Mouse (Mus musculus): ENCODE data around the gene Tmem175. TPM values are rescaled to one million over a fixed set of nuclear protein-coding genes. Genes with fewer than 3 reads are reported as not detected.

Gene Tmem175
- polyA plus RNA-seq, 1 experiment, result 33.2 TPM

DNA sequence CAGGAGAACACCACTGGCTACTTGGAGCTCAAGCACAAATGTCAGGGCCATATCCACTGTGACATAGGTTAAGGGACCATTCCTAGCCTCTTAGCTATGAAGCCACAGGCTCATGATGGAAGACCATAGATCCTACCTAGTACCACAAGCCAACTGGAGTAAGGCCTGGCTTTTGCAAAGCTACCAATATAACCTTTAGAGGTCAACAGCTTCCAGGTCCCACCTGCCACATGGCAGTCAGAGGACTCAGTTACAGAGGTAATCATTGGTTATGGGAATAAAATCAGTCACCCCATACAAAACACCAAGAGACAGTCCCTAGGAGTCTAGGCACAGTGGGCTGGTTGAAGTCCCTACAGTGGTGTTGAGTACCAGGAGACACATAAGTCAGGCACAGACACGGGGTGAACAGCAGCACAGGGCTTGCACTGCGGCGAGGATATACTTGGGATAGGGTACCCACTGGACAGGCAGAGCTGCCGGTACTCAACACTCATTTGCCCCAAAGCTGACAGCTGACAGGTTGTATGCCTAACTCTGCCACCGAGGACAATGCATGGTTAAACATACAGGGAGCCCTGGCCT is 21.7 kb downstream of the Tmem175 start:
- Histone ChIP-seq H3K4me3 (ENCODE audit: extremely low read depth, insufficient read depth, insufficient read length) (no peak overlapping the region), H3K27ac (ENCODE audit: insufficient read depth, low read length) (no peak overlapping the region), H3K27me3 (ENCODE audit: control insufficient read depth, insufficient read depth, low read length) (no peaks in the 10 kb centered on the region), H3K4me1 (ENCODE audit: control insufficient read depth, insufficient read depth, insufficient read length) (no peaks in the 10 kb centered on the region), H3K36me3 (ENCODE audit: control insufficient read depth, insufficient read depth, low read length) (peaks cover 45% of the 10 kb centered on the region)
- no peak for DNase-seq (ENCODE audit: low read depth in 1 of 2, low spot score in 2 of 2)
- TF ChIP-seq CTCF (IDR thresholded peaks at IDR 0.05; ENCODE audit: extremely low read depth, insufficient read depth, insufficient read length, insufficient replicate concordance) (no peak), POLR2A (IDR thresholded peaks at IDR 0.05; ENCODE audit: low read depth, low read length) (no peak)
- 84% methylated on average over 5 of the region's 5 CpGs for WGBS

DNA sequence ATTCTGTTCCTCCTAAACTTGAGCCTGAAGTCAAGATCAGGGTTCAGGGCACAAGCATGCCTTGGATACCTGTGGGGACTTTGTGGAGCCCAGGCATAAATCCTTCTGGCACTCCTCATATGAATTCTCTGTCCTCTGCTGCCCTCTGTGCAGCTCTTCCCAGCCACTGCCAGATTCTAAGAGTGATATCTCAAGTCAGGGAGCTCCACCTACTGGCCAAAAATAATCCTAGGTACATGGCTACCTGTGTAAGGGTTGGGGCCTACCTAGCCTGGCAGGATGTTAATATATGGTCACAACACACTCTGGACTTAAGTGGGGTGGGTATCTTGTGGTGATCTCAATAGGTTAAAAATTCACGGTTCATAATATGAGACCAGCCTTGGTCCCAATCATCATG is 22.3 kb downstream of the Tmem175 start:
- TF ChIP-seq POLR2A (IDR thresholded peaks at IDR 0.05; ENCODE audit: low read depth, low read length), result no peak
- peak; percentile 38; the same call in 1 of the 2 replicates for TF ChIP-seq CTCF (IDR thresholded peaks at IDR 0.05; ENCODE audit: extremely low read depth, insufficient read depth, insufficient read length, insufficient replicate concordance)
- WGBS, result 61% methylated on average over 1 of the region's 1 CpGs
- Histone ChIP-seq H3K27me3 (ENCODE audit: control insufficient read depth, insufficient read depth, low read length) (no peaks in the 10 kb centered on the region), H3K4me3 (ENCODE audit: extremely low read depth, insufficient read depth, insufficient read length) (no peak overlapping the region), H3K36me3 (ENCODE audit: control insufficient read depth, insufficient read depth, low read length) (peaks cover 44% of the 10 kb centered on the region), H3K4me1 (ENCODE audit: control insufficient read depth, insufficient read depth, insufficient read length) (no peaks in the 10 kb centered on the region), H3K27ac (ENCODE audit: insufficient read depth, low read length) (no peak overlapping the region)
- DNase-seq (ENCODE audit: low read depth in 1 of 2, low spot score in 2 of 2), result peak; percentile 52 to 70

DNA sequence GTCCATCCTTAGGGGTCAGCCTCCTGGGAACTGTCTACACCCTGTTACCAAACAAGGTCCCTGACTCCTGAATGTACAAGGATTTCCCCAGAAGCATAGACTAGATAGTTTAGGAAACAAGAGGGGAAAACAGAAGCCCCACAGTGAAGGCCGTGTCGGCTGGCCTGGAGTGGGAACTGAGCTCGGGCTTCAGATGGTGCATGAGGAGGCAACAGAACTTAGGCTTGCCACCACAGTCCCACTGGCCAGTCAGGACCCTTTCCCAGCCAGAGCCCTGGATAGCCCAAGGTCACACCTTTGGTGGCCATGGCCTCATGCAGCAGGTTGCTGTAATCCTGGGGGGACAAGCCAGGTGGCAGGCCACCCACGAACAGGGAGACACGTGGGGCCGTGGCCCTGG is 23.8 kb downstream of the Tmem175 start:
- TF ChIP-seq CTCF (IDR thresholded peaks at IDR 0.05; ENCODE audit: extremely low read depth, insufficient read depth, insufficient read length, insufficient replicate concordance) (no peak), POLR2A (IDR thresholded peaks at IDR 0.05; ENCODE audit: low read depth, low read length) (no peak)
- no peak overlapping the region for H3K4me3 ChIP-seq (ENCODE audit: extremely low read depth, insufficient read depth, insufficient read length)
- DNase-seq (ENCODE audit: low read depth in 1 of 2, low spot score in 2 of 2), result no peak
- H3K36me3 ChIP-seq (ENCODE audit: control insufficient read depth, insufficient read depth, low read length), result peaks cover 38% of the 10 kb centered on the region
- WGBS, result 95% methylated on average over 6 of the region's 6 CpGs
- no peaks in the 10 kb centered on the region for H3K27me3 ChIP-seq (ENCODE audit: control insufficient read depth, insufficient read depth, low read length)
- H3K27ac ChIP-seq (ENCODE audit: insufficient read depth, low read length), result no peak overlapping the region
- H3K4me1 ChIP-seq (ENCODE audit: control insufficient read depth, insufficient read depth, insufficient read length), result no peaks in the 10 kb centered on the region

DNA sequence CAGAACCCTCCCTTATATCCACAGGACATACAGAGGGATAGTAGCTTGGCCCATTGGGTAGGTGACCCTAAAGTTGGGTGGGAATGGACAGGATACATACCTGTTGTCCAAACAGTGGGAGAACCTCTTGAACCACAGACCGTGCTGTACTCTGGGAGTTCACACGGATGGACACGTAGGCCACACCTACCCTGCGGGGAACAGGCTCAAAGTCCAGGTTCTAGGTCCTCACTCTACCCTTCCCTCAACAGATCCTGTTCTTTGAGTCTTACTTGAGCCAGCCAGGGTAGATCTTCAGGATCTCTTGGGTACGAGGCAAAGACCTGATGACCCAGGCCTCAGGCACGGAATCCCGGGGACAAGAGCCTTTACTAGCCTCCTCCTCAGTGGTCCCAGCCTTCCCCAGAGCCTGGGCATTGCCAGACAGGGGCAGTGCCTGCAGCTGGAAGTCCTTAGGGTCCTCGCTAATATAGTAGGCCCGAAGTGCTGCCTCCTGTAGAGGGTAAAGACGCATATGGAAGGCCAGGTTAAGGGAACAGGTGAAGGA is 24.9 kb downstream of the Tmem175 start:
- Histone ChIP-seq H3K27ac (ENCODE audit: insufficient read depth, low read length) (no peak overlapping the region), H3K4me1 (ENCODE audit: control insufficient read depth, insufficient read depth, insufficient read length) (peaks cover 2% of the 10 kb centered on the region; the same call in 1 of the 2 replicates), H3K27me3 (ENCODE audit: control insufficient read depth, insufficient read depth, low read length) (no peaks in the 10 kb centered on the region), H3K36me3 (ENCODE audit: control insufficient read depth, insufficient read depth, low read length) (peaks cover 28% of the 10 kb centered on the region), H3K4me3 (ENCODE audit: extremely low read depth, insufficient read depth, insufficient read length) (no peak overlapping the region)
- 96% methylated on average over 10 of the region's 10 CpGs for WGBS
- TF ChIP-seq POLR2A (IDR thresholded peaks at IDR 0.05; ENCODE audit: low read depth, low read length), result no peak
- TF ChIP-seq CTCF (IDR thresholded peaks at IDR 0.05; ENCODE audit: extremely low read depth, insufficient read depth, insufficient read length, insufficient replicate concordance), result no peak
- DNase-seq (ENCODE audit: low read depth in 1 of 2, low spot score in 2 of 2), result no peak

DNA sequence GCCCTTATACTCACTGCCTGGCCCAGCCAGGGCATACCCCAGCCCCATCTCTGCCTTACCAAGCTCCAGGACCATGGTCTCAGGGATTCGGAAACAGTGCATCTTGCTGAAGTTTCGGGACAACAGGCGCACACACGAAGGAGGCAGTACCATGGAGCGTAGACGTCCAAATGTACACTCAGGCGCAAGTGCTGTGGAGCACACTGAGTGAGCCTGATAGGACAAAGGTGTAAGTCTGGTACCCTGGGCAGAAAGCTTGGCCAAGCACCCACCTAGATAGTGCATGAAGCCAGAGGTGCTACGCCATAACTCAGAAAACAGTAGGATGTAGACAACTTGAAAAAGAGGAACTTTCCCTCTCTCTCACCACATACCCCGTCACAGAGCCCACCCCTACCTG is 25.8 kb downstream of the Tmem175 start:
- no peak overlapping the region for H3K27ac ChIP-seq (ENCODE audit: insufficient read depth, low read length)
- DNase-seq (ENCODE audit: low read depth in 1 of 2, low spot score in 2 of 2), result no peak
- H3K27me3 ChIP-seq (ENCODE audit: control insufficient read depth, insufficient read depth, low read length), result no peaks in the 10 kb centered on the region
- peaks cover 7% of the 10 kb centered on the region; the same call in 1 of the 2 replicates for H3K4me1 ChIP-seq (ENCODE audit: control insufficient read depth, insufficient read depth, insufficient read length)
- TF ChIP-seq CTCF (IDR thresholded peaks at IDR 0.05; ENCODE audit: extremely low read depth, insufficient read depth, insufficient read length, insufficient replicate concordance) (no peak), POLR2A (IDR thresholded peaks at IDR 0.05; ENCODE audit: low read depth, low read length) (no peak)
- 89% methylated on average over 9 of the region's 9 CpGs for WGBS
- H3K4me3 ChIP-seq (ENCODE audit: extremely low read depth, insufficient read depth, insufficient read length), result no peak overlapping the region
- peaks cover 26% of the 10 kb centered on the region for H3K36me3 ChIP-seq (ENCODE audit: control insufficient read depth, insufficient read depth, low read length)

DNA sequence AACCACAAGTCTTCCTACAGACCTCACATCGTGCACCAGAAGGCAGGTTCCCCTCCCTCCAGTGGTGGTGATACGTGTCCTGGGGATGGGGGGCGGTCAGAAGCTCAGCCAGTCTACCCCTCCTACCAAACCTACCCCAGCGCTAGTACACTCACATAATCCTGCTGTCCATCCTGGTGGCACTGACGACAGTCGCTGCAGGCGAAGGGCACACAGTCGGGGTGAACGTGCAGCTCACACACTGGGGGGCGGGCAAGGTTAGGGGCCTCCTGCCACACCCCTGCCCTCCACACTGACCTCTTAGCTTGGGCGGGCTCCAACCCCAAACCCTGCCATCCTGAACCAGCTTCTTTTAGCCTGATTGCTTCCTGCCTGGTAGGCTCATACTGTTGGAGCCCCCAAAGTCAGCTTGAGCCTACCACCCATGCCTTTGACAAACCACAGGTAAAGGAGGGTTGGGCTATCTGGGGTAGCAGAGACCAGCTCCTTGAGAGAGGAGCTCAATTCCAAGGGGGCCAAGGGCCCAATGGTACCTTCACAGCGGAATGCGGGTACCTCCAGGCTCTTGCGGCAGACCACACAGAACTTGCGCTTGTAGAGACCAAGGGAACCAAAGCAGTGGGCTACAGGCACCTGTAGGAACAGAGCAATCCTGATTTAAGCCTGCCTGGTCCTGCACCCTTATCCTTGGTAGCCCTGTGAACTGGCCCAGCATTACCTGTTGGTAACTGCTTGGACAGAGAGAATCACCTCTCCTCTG is 26.5 kb downstream of the Tmem175 start:
- Histone ChIP-seq H3K4me3 (ENCODE audit: extremely low read depth, insufficient read depth, insufficient read length) (no peak overlapping the region), H3K27ac (ENCODE audit: insufficient read depth, low read length) (no peak overlapping the region), H3K4me1 (ENCODE audit: control insufficient read depth, insufficient read depth, insufficient read length) (peaks cover 7% of the 10 kb centered on the region; the same call in 1 of the 2 replicates), H3K36me3 (ENCODE audit: control insufficient read depth, insufficient read depth, low read length) (peaks cover 26% of the 10 kb centered on the region), H3K27me3 (ENCODE audit: control insufficient read depth, insufficient read depth, low read length) (no peaks in the 10 kb centered on the region)
- no peak for DNase-seq (ENCODE audit: low read depth in 1 of 2, low spot score in 2 of 2)
- WGBS, result 89% methylated on average over 15 of the region's 15 CpGs
- TF ChIP-seq POLR2A (IDR thresholded peaks at IDR 0.05; ENCODE audit: low read depth, low read length), result no peak
- no peak for TF ChIP-seq CTCF (IDR thresholded peaks at IDR 0.05; ENCODE audit: extremely low read depth, insufficient read depth, insufficient read length, insufficient replicate concordance)

All from spleen, adult 2 months (tissue).